Mouse (Mus musculus) G1E (cell line): ENCODE measurements around the gene Celf2. TPM values are rescaled to one million over a fixed set of nuclear protein-coding genes. Genes with fewer than 3 reads are reported as not detected.

Source experiments
- ATAC-seq: 2 replicates; pipeline ENCODE4 v1.8.0; 2016; ENCODE audit warnings: mild to moderate bottlenecking; ENCODE audit not compliant: insufficient number of reproducible peaks, poor library complexity, low FRiP score, severe bottlenecking; ENCODE audit errors: extremely low read depth
- DNase-seq: peaks from one replicate; pipeline ENCODE4 v3.0.0; 2012; ENCODE audit warnings: low spot score
- H3K27me3 ChIP-seq: 2 replicates; pipeline ENCODE4 v1.6.1; 2012; ENCODE audit warnings: mild to moderate bottlenecking, low read length, inconsistent platforms; ENCODE audit not compliant: insufficient read depth
- H3K36me3 ChIP-seq: replicated peaks from 2 replicates; pipeline ENCODE3; 2012; ENCODE audit warnings: mild to moderate bottlenecking, inconsistent platforms
- H3K4me1 ChIP-seq: 2 replicates; pipeline ENCODE4 v1.6.1; 2012; ENCODE audit warnings: low read depth, low read length, inconsistent platforms, mixed read lengths; ENCODE audit not compliant: insufficient read depth
- H3K4me3 ChIP-seq: 2 replicates; pipeline ENCODE4 v1.5.1; 2012; ENCODE audit warnings: low read depth, mild to moderate bottlenecking, inconsistent platforms, low read length, moderate library complexity, mixed read lengths
- H3K9me3 ChIP-seq: replicated peaks from 2 replicates; pipeline ENCODE4 v1.6.1; 2012; ENCODE audit warnings: inconsistent platforms
- CTCF ChIP-seq: IDR thresholded peaks from 2 replicates; pipeline ENCODE4 v1.5.1; 2012; ENCODE audit warnings: low read depth, low read length, inconsistent platforms, mixed read lengths
- GATA1 ChIP-seq: IDR thresholded peaks from 2 replicates; pipeline ENCODE4 v1.6.1; 2012; ENCODE audit warnings: borderline replicate concordance, low read length, inconsistent platforms, mixed read lengths
- GATA2 ChIP-seq: IDR thresholded peaks from 2 replicates; pipeline ENCODE4 v1.6.1; 2012; ENCODE audit warnings: low read depth, low read length, inconsistent platforms, borderline replicate concordance
- POLR2AphosphoS5 ChIP-seq: IDR thresholded peaks from 2 replicates; pipeline ENCODE4 v1.6.1; 2012; ENCODE audit warnings: low read depth, low read length, inconsistent platforms; ENCODE audit not compliant: insufficient replicate concordance
- TAL1 ChIP-seq: conservative IDR thresholded peaks from 2 replicates; pipeline ENCODE4 v1.6.1; 2012; ENCODE audit warnings: low read depth, low read length, inconsistent platforms, mixed read lengths
- polyA plus RNA-seq: library from polyadenylated mRNA; stranded (reverse); fragments of >175 nt; gene quantifications from 2 replicates; pipeline ENCODE4 v1.2.3, GENCODE M21; 2012
- total RNA-seq, 2 experiments: library from RNA; stranded (forward) in 1 of 2; stranded (reverse) in 1 of 2; fragments of 200-1000 nt in 1 of 2; fragments of >200 nt in 1 of 2; fragmentation: Nextera tagmentation in 1 of 2; gene quantifications; 2 replicates each; pipeline ENCODE4 v1.2.3; 2014 to 2017

Celf2 gene
- total and polyA plus RNA-seq, 3 experiments = 0.86 to 45.1 (median 14.2) TPM

- H3K27me3 ChIP-seq = no peaks in the 10 kb centered on the region
- H3K4me3 ChIP-seq = no peak overlapping the region
- ATAC-seq = no peak
- H3K36me3 ChIP-seq = no peaks in the 10 kb centered on the region
- H3K9me3 ChIP-seq = no peaks in the 10 kb centered on the region
- no peak for DNase-seq
- H3K4me1 ChIP-seq = no peaks in the 10 kb centered on the region
- no peak for TF ChIP-seq TAL1
- no peak for TF ChIP-seq GATA2
- TF ChIP-seq GATA1 = no peak
These were observed 395.6 kb downstream of the Celf2 start for GRCm38 (mm10) chr2:7113738-7114137.

GRCm38 (mm10) chr2:7112156-7112813 lies 397.1 kb downstream of the Celf2 start:
- H3K4me3 ChIP-seq = no peak overlapping the region
- no peaks in the 10 kb centered on the region for H3K4me1 ChIP-seq
- H3K9me3 ChIP-seq = no peaks in the 10 kb centered on the region
- no peaks in the 10 kb centered on the region for H3K36me3 ChIP-seq
- ATAC-seq = no peak
- no peak for TF ChIP-seq GATA1
- no peak for TF ChIP-seq CTCF
- DNase-seq = no peak
- H3K27me3 ChIP-seq = no peaks in the 10 kb centered on the region

GRCm38 (mm10) chr2:7093414-7093813 lies 415.9 kb downstream of the Celf2 start:
- Histone ChIP-seq H3K4me3 (no peak overlapping the region), H3K27me3 (no peaks in the 10 kb centered on the region), H3K9me3 (no peaks in the 10 kb centered on the region), H3K4me1 (no peaks in the 10 kb centered on the region), H3K36me3 (no peaks in the 10 kb centered on the region)
- DNase-seq (no peak), ATAC-seq (no peak)
- TF ChIP-seq TAL1 (no peak), GATA2 (no peak), POLR2AphosphoS5 (no peak), GATA1 (no peak), CTCF (no peak)

- DNase-seq (no peak), ATAC-seq (no peak)
- Histone ChIP-seq H3K27me3 (no peaks in the 10 kb centered on the region), H3K36me3 (no peaks in the 10 kb centered on the region), H3K4me1 (no peaks in the 10 kb centered on the region), H3K9me3 (no peaks in the 10 kb centered on the region), H3K4me3 (no peak overlapping the region)
- no peak for TF ChIP-seq CTCF
- TF ChIP-seq GATA2 = no peak
- no peak for TF ChIP-seq GATA1
- TF ChIP-seq POLR2AphosphoS5 = no peak
- TF ChIP-seq TAL1 = no peak
These were observed 416.7 kb downstream of the Celf2 start for GRCm38 (mm10) chr2:7092641-7093040.

GRCm38 (mm10) chr2:7090496-7090895 lies 418.9 kb downstream of the Celf2 start:
- H3K27me3 ChIP-seq = no peaks in the 10 kb centered on the region
- no peak overlapping the region for H3K4me3 ChIP-seq
- TF ChIP-seq CTCF = no peak
- TF ChIP-seq GATA1 = no peak
- TF ChIP-seq POLR2AphosphoS5 = no peak
- TF ChIP-seq TAL1 = no peak
- TF ChIP-seq GATA2 = no peak
- no peak for ATAC-seq
- no peak for DNase-seq
- H3K4me1 ChIP-seq = no peaks in the 10 kb centered on the region
- no peaks in the 10 kb centered on the region for H3K36me3 ChIP-seq
- no peaks in the 10 kb centered on the region for H3K9me3 ChIP-seq

- TF ChIP-seq CTCF = no peak
- no peak for TF ChIP-seq GATA1
- TF ChIP-seq TAL1 = no peak
- no peak for TF ChIP-seq POLR2AphosphoS5
- no peak for TF ChIP-seq GATA2
- DNase-seq (no peak), ATAC-seq (no peak)
- Histone ChIP-seq H3K9me3 (no peaks in the 10 kb centered on the region), H3K27me3 (no peaks in the 10 kb centered on the region), H3K4me1 (no peaks in the 10 kb centered on the region), H3K36me3 (no peaks in the 10 kb centered on the region), H3K4me3 (no peak overlapping the region)
These were observed 420.1 kb downstream of the Celf2 start for GRCm38 (mm10) chr2:7089069-7089834.
